Mouse (Mus musculus) bone marrow, adult 2 months (tissue): ENCODE measurements at regions not wholly inside any gene's neighbourhood (a gene's known extent, or its start where the extent isn't known, plus 50 kb on each side); places are given as distances from the start of the nearest gene placed in this dataset.

Source experiments
- H3K27ac ChIP-seq: fragments of 200-500 bp; 2 replicates; pipeline ENCODE4 v1.5.1; 2012; ENCODE audit warnings: low read depth, mild to moderate bottlenecking, control low read depth, inconsistent platforms, low read length; ENCODE audit not compliant: control insufficient read depth, poor library complexity, insufficient read depth
- H3K4me1 ChIP-seq: fragments of 200-500 bp; 2 replicates; pipeline ENCODE4 v1.6.1; 2011; ENCODE audit warnings: low read length; ENCODE audit not compliant: control insufficient read depth, insufficient read depth
- H3K4me3 ChIP-seq: fragments of 200-500 bp; replicated peaks from 2 replicates; pipeline ENCODE3; 2011; ENCODE audit warnings: mild to moderate bottlenecking, low read depth, low read length, control low read depth; ENCODE audit not compliant: control insufficient read depth
- CTCF ChIP-seq: fragments of 200-500 bp; IDR thresholded peaks from 2 replicates; pipeline ENCODE4 v1.5.1; 2011; ENCODE audit warnings: low read length, control low read depth; ENCODE audit not compliant: control insufficient read depth, insufficient read depth
- POLR2A ChIP-seq: fragments of 200-500 bp; IDR thresholded peaks from 2 replicates; pipeline ENCODE4 v1.6.1; 2011; ENCODE audit warnings: low read depth, mild to moderate bottlenecking, control low read depth, low read length, borderline replicate concordance; ENCODE audit not compliant: control insufficient read depth
- WGBS: fragments of 180-500 bp; shearing (Covaris S2); methylation state at CpG from one replicate; pipeline ENCODE4 v1.1.7; 2018; 5-methylcytosine and 5-hydroxymethylcytosine counted together

- no peak overlapping the region for H3K4me3 ChIP-seq
- no peaks in the 10 kb centered on the region; the same call in 1 of the 2 replicates for H3K4me1 ChIP-seq
- H3K27ac ChIP-seq = no peak overlapping the region
- TF ChIP-seq POLR2A (no peak), CTCF (no peak)
- WGBS = 67% methylated on average over 2 of the region's 2 CpGs
Observed at GRCm38 (mm10) chrX:135080380-135081158, 71.6 kb upstream of the Zmat1 start.

DNA sequence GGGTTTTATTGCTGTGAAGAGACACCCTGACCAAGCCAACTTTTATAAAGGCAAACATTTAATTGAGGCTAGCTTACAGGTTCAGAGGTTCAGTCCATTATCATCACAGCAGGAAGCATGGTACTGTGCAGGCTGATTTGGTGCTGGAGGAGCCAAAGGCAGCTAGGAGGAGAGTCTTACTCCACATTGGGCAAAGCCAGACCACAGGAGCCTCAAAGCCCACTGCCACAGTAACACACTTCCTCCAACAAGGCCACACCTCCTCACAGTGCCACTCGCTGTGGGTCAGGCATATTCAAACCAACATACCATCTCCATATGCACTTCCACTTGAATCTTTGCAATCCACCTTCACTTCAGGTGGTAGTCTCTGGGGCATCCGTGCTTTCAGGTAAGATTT is 70.4 kb upstream of the Zmat1 start:
- H3K4me1 ChIP-seq = no peaks in the 10 kb centered on the region; the same call in 1 of the 2 replicates
- H3K4me3 ChIP-seq = no peak overlapping the region
- no peak overlapping the region for H3K27ac ChIP-seq
- WGBS = 25% methylated on average over 2 of the region's 2 CpGs
- TF ChIP-seq CTCF = no peak
- TF ChIP-seq POLR2A = no peak

- Histone ChIP-seq H3K4me1 (no peaks in the 10 kb centered on the region; the same call in 1 of the 2 replicates), H3K27ac (no peak overlapping the region), H3K4me3 (no peak overlapping the region)
- 53% methylated on average over 2 of the region's 2 CpGs for WGBS
- no peak for TF ChIP-seq CTCF
- TF ChIP-seq POLR2A = no peak
Observed at GRCm38 (mm10) chrX:135075903-135076302, 66.9 kb upstream of the Zmat1 start.

DNA sequence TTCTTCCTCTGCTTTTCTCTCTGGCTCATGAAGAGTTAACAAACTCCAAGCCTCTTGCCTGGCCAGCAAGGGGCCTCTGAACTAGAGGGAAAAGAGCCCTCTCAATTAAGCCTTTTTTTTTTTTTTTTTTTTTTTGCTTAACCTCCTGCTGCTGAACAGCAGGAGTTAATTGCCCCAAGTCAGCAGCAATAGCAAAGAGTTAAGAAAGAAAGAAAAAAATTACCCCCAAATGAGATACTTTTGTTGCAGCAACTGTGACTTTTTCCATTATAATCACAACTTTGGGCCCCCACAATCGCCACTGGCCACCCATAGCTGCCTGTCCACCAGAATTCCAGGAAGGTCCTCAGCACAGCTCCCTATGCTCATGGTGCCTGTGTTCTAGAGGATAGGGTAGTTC is 60.4 kb upstream of the Zmat1 start:
- Histone ChIP-seq H3K4me1 (no peaks in the 10 kb centered on the region), H3K27ac (no peak overlapping the region), H3K4me3 (no peak overlapping the region)
- TF ChIP-seq POLR2A (no peak), CTCF (no peak)
- WGBS = 67% methylated on average over 1 of the region's 1 CpGs

- H3K4me3 ChIP-seq = no peak overlapping the region
- no peak overlapping the region for H3K27ac ChIP-seq
- WGBS = 85% methylated on average over 3 of the region's 3 CpGs
- H3K4me1 ChIP-seq = no peaks in the 10 kb centered on the region
- no peak for TF ChIP-seq POLR2A
- no peak for TF ChIP-seq CTCF
Observed at GRCm38 (mm10) chrX:135060184-135060583, 51.2 kb upstream of the Zmat1 start.

- H3K4me3 ChIP-seq = no peak overlapping the region
- WGBS = 63% methylated on average over 3 of the region's 3 CpGs
- no peaks in the 10 kb centered on the region for H3K4me1 ChIP-seq
- H3K27ac ChIP-seq = no peak overlapping the region
- TF ChIP-seq POLR2A = no peak
- no peak for TF ChIP-seq CTCF
Observed at GRCm38 (mm10) chrX:135058949-135059348, 49.9 kb upstream of the Zmat1 start.
